Mouse (Mus musculus): ENCODE measurements at regions not wholly inside any gene's neighbourhood (a gene's known extent, or its start where the extent isn't known, plus 50 kb on each side); places are given as distances from the start of the nearest gene placed in this dataset.
A peak's percentile ranks its signal among the peaks of the same experiment; 100 is the strongest.

DNA sequence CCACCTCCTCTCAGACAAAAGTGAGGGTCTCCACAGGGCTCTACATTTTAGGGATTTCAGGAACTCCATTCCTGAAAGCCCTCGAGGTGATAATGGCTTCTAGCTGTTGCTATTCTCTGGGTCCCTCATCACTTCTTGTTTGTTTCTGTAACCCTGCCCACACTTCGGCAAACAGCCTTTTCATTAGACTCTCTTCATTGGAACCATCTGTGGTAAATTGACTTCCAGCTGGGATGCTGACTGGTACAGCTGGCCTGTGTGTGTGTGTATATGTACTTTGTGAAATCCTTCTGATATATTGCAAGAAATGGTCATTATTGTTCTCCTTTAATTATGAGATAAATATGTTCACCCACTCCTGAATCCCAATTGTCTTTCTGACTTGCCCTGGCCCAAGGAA, 50.3 kb downstream of the Gm10192 start:
- DNase-seq (ENCODE audit: low read depth, low spot score), result no peak

DNA sequence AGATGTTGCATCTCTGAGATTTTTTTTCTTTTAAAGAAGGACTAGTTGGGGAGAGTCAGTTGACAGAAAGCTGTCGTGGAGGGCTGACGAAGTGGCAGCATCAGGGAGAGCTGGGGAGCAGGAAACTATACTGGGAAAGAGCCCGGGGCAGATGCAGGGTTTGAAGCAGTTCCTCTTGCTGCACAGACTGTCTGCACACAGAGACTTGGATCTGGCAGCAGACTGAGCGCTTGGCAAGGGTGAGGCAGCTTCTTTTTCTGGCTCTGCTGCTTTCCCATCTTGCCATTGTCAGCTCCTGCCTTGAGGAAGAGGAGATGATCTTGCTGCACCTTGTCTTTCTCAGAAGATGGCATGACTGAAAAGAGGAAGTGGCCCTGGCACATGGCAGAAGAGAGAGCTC, 55.2 kb downstream of the Gm10192 start:
- DNase-seq (ENCODE audit: low read depth, low spot score), result no peak

DNA sequence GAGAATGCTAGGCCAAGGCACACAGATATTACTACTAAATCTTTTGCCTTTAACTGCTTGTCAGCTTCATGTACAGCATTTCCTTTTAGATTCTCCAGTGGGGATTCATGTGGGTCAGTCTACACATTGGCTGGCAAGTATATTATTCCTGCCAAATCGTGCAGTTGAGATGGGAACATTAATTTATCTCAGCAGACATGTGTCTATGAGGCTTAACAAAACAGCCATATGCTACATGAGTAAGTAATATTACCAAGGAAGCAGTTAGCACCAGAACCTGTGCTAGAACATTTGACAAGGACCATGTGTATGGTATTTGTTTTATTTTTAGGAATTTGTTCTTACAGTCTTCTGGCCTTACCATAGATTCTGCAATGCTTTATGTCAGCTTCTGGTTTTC, 59.1 kb downstream of the Gm10192 start:
- DNase-seq (ENCODE audit: low read depth, low spot score), result no peak

DNA sequence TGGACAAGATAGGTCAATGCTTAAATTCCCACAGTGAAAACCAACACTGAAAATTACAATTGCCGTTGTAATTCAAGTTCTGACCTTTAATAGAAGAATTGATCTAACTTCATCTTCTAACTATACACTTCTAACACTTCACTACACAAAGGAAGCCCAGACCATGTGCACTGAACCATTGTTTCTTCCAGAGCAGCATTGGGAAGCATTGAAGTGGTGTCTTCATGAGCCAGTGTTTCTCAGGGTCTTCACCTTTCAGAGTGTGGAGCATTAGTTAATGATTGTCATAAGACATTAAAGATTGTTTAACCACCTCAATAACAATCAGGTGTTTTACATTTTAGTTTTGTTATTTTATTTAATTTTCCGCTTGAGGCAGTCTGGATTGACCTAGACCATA, 61.0 kb downstream of the Gm10192 start:
- no peak for DNase-seq (ENCODE audit: low read depth, low spot score)

DNA sequence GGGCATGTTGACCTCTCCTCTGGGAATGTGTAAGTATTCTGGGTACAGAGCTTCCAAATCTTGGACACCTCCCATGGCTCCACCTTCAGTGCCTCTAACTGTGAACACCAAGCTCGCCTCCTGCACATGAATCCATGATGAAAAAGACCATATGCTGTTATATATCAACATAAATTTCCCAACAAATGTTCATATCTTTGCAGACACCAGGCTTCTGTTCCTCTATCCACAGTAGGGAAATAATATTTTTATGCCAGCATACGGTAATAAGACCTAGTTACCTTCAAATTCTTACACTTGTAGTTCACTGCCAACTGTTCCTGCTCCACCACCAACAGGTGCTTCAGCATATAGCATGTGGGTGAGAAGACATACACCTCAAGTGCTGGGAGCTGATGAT, 63.5 kb downstream of the Gm10192 start:
- no peak for DNase-seq (ENCODE audit: low read depth, low spot score)

DNA sequence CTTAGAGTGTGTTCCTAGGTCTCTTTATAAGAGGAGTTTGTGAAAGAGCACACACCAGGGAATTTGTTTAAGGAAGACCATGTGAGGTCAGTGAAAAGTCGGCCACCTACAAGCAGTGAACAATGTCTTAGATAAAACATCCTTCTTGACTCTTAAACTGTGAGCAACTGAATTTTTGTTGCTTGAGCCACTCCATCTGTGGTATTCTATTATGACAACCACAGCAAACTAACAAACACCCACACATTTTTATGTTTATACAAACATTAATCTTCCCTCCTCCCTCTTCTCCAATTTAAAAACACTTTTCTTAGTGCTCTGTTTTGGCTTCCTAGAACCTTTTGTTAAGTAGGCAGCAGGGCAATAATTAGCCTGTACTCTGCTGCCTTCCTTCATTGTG, 66.0 kb downstream of the Gm10192 start:
- DNase-seq (ENCODE audit: low read depth, low spot score), result no peak

DNA sequence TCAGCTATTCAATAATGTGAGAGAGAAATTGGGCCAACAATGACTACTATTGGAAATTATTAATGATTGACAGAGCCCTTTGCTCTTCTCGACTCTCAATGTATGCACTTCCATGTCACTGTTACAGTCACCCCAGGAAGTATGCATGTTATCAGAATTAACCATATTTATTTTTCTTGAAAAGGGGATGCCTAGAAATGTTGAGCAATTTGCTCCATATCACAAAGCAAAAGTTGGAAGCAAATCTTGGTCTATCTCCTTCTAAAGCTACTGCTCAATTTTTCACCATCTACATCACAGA, 80.3 kb downstream of the Gm10192 start:
- no peak for DNase-seq (ENCODE audit: low read depth, low spot score)

DNA sequence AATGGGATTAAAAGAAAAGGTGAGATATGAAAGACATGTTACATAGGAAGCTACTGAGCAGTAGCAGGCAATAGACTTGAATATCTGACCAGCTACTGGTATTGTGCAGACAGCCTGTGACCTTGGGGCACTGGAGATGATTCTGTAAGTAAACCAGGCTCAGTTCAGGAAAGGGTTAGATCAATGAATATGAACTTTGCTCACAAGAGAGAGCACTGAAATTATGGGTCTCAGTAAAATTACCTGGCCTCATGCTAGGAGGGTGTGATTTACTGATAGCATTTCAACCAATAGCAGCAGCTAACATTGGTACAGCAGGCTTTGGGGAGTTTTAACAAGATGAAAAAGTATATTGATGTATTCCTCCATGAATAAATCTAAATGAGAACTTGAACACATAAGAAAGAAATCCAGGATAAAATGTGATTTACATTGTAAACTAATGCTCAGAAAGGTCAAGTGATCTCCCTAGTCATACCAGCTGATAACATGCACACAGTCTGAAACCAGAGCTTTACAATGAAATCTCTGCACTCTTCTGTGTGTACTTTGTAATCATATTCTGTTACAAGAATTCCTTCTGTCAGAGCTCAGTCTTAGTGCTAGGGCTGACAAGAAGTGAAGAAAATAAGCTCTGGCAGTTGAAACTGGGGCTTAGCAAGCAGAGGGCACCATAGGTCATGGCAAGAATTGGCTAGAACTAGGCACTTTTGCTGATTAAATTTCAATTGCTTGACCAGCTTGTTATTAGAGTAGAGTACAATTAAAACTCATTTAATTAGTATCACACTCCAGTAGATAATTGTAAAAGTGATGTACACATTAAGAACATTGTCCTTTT, 80.8 kb downstream of the Gm10192 start:
- no peak for DNase-seq (ENCODE audit: low read depth, low spot score)

DNA sequence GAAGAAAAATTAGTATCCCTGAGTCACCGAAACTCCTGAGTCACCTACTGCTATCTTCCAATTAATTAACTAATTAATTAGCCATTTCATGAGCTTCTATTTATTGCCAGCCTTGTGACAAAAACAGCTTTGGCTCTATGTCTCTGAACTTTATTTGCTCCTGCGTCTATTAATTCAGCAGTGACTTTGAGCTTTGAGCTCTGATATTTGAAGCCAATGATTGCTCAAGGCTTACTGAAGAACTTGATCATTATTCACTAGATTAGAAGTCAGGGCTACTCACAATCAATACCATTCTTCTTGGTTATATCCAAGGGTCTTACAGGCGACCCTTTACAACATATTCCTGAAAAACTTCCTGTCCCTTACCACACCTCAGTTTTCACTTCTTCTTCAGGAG, 83.2 kb downstream of the Gm10192 start:
- no peak for DNase-seq (ENCODE audit: low read depth, low spot score)

DNA sequence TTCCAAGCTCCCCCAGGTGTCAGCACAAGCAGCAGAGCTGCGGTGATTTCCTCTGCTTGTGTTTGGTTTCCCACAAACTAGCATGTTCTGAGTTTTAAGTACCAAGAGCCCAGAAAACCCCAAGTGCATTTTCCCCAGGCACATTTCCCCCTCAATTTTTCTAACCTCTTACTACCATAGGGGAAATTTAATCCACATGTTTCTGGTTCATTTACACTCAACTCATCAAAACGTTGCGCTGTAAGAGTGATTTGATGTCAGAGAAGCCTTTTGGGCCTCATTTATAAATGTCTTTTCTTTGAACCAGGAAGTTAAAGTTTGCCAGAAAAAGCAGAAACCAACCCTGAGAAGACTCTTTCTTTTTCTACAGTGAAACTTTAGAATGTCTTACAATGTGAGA, 89.4 kb downstream of the Gm10192 start:
- DNase-seq (ENCODE audit: low read depth, low spot score), result no peak

DNA sequence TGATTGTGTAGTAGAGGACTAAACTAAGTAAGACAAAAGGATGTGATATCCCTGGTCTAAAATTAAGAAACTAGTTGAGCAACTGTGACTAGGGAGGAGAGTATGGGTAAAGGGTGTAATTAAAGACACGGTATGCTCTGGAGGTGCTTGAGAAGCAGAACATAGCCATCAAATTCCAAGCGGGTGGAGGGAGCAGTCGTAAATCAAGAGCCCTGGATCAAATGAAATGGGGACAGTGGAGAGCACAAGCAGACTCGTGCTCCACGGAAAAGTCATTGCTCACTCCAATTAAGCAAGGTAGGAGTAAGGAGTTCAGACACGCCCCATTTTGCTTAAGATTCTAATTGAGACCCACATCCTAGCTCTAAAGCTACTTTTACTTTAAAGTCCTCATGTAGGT, 132.2 kb downstream of the Gm10192 start:
- no peak for DNase-seq (ENCODE audit: low read depth, low spot score)

DNA sequence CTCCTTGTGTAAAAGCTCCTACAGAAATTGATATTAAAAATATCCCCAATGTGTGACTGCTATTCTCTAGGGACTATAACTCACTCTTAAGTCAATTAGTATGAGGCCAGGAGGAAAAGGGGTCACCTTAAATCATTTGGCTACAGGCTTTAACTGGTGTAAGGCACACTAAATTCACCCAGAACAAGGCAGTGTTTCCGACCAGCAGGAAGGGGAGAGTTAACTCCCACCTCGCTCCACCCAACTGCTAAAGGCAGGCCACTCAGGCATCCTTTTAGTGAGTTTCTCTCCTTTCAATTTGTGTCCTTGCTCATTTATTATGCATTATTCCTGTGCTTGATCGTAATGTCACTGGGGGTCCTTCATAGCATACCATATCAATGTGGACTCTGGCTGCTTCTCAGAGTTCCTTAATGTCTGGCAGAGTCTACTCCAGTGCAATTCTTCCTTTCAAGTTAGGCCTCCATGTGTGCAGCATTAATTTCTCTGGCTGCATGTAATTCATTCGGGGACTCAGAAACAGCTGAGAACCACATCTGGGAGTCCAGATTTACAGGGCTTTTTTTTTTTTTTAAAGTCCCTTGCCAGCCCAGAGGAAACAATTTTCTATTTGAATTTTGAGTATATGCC, 133.8 kb downstream of the Gm10192 start:
- no peak for DNase-seq (ENCODE audit: low read depth, low spot score)

DNA sequence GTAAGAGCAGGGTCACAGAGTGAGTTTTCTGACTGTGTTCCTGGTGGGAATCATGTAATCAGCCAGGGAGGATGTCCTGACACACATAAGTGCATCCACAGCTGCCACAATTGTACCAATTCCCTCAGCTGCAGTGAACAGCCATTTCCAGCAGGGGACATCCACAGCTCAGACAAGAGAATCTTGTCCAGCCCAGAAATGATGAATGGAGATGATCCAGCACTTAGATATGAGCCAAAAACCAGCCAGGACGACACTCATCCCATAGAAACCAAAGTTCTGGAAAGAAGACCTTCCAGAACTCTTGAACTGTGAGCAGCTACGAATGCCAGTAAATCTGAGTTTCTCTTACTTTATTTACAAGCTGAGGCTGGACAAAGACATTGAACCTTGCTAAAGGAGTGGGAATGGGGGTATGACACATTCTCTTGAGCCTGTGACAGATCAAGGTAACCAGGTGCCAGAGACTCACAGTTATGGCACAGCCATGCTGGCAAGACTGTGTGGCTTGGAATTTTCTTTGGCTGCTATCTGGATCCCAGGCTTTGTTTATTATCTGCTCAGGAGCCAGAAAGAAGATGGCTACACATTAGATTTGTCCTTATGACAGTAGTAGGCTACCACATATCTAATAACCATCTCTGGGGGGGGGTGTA, 145.1 kb downstream of the Gm10192 start:
- peak; percentile 33 for DNase-seq (ENCODE audit: low read depth, low spot score)

DNA sequence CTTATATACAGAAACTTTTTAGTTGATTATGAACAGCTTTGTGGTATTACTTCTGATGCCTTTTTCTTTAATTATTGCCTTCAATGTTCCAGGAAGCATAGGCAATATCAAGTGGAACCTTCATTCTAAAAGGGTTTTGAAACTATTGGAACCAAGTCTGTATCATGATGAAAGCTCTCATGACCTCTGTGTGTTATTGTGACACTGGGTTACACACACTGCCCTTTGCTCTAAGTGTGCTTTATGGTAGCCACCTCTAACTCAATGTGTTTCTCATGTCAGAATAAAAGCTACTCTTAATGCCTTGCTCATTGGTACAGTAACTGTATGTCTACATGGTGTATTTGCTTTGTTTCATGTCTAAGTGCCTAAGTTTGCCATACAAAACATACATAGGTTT, 154.0 kb downstream of the Gm10192 start:
- no peak for DNase-seq (ENCODE audit: low read depth, low spot score)

DNA sequence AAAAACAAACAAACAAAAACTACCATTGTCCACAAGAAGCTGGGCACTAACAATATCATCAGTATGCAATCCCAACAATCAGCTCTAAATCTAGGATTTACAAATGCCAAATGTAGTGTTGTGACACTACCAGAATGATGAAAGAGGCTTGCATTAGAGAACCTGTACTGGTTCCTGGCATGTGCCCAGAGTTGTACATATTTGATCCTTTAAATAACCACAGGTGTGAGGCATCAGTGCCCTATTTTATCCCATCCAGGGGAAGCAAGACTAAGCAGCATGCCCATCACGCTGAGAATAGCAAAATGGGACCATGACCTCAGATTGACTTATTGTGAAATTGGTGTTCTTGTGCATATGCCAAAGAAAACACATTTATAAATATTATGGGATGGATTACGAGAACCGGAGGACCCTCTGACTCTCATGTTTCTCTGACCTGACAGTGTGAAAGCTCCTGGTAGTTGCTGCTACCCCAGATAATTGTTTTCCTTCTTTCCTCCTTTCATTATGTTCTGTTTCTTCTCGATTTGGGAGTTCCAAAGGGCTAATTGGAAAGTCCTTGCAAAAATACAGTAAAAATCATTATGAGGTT, 157.4 kb downstream of the Gm10192 start:
- no peak for DNase-seq (ENCODE audit: low read depth, low spot score)

DNA sequence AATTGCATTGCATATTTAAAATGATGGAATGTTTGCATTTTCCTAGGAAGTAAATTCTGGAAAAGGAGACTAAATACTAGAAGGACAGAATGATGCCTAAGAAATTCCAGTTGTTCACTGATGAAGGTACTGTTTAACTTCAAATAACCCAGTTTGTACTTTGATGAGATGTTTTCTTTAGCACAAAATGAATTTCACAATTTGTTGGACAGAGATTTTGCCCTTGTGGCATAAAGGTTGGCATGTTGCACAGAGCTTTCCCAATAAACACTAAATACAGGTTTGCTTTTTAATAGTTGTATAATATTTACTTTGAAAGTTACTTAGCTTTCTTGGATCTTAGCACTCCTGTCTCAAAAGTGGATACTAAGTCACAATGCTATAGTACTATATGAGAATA, 181.6 kb downstream of the Gm10192 start:
- DNase-seq (ENCODE audit: low read depth, low spot score), result no peak

DNA sequence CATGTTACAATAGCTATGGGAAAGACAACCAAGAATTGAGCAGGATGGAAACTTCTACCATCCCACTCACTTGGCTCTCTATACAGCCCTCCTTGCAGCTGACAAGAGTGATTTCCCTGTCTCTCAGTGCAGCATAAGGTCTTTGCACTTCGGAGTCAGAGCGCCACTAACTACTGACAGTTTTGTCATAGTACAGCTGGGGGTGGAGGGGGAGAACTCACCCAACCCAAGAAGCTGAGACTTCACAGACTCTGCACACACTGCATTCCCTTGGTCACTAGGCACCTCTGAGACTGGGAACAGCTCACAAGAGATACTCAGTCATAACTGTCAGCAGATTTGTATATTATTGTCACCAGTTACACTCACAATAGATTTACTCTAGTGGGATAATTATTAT, 195.3 kb upstream of the Gm12695 start:
- no peak for DNase-seq (ENCODE audit: low read depth, low spot score)

DNA sequence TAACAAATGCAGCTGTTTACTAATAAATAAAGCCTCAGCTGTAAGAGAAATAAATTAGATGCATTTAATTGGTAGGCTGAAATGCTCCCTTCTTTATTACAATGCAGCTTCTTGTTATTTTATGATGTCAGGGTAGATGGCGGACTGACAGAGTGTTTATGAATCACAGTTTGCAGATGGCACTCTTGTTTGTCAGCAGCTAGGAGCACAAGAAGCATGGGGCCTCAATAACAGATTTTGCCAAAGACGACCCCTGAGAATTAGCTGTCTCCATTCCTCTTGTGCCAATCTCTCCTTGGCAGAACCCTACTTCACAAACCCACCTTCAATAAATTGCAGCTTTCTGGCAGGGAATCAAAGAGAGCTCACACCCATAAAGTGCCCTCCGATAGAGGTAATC, 194.9 kb upstream of the Gm12695 start:
- DNase-seq (ENCODE audit: low read depth, low spot score), result no peak

DNA sequence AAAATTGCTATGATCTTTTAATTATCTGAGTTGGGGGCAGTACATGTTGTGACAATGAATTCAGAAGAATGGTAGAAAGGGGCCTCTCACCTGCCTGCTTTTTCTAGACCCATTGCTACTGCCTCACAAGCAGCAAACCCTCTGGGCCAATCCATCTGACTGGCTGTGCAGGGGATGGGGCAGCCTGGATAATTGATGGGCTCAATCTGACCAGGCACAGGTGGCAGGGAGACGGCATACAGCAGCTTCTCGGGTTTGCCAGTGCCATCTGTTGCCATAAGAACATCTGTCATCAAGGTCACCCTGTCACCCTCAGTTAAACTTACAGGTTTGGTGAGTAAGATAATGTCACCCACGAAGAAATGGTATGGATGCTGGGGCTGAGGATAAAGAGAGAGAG, 189.9 kb upstream of the Gm12695 start:
- no peak for DNase-seq (ENCODE audit: low read depth, low spot score)

DNA sequence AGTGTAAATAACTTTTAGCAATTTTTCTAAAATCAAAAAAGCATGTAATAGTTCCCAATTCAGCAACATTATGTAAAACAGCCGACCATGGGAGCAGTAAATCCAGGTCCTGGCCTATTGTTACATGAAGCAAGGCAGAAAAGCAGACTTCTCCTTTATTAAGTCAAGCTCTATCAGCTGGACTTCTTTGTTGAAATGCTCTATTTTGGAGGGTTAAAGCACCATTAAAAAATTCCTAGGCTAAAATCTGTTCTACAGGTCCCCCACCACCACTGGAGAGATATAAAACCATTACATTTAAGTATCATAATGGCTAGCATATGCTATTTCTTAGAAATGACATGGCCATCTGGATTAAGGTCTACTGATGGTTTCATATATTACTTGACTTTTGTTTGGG, 188.8 kb upstream of the Gm12695 start:
- no peak for DNase-seq (ENCODE audit: low read depth, low spot score)

DNA sequence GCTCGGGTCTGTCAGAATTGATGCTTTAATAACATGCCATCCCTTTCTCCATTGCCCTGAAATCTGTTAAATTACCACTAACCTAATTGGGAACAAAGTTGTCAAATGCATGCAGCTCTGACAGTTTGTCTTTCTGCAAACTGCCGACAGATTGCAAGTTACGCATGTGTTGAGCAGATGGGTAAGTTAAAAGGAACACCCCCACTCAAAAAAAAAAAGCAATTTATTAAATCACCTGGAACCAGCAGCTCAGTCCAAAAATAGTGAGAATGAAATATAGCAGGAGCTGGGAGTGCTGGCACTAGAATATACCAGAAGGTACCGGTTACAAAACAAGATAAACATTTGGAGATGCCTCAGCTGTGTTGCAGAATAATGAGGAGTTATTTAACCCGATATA, 184.2 kb upstream of the Gm12695 start:
- DNase-seq (ENCODE audit: low read depth, low spot score), result no peak

DNA sequence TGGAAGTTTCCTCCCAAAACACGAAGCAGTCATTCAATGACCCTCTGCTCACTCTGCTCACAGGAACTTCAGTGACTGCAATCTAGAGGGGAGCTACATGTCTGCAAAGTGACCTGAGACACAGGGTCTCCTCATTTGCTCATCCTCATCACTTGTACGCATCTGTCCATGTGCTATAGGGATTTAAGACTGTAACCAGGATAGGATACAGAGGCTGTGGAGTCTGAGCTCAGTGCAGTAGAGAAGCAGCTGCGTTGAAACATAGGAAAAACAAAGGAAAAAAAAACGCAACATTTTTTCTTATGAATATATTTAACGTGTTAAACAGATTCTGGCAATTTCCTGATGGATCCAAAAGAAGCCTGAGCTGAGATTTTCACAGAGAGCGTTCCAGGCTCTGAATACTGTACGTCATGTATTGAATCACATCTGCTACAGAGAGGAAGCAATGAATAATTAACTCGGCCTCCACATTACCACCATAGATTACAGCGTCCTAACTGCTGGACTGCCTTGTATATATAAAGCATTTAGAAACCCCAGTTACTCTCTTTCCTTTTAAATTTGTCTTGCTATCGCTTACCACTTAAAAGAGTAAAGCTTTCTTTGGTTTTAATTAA, 183.7 kb upstream of the Gm12695 start:
- no peak for DNase-seq (ENCODE audit: low read depth, low spot score)
